Mouse (Mus musculus): Measurements from ENCODE around the gene Dock9. TPM values are rescaled to one million over a fixed set of nuclear protein-coding genes. Genes with fewer than 3 reads are reported as not detected.
A peak's percentile ranks its signal among the peaks of the same experiment; 100 is the strongest.

Gene Dock9
- 8.5 and 12.6 TPM in 2 replicates for polyA plus RNA-seq (2014; fragmentation: Nextera tagmentation; extraction: Ambion mirVana)

DNA sequence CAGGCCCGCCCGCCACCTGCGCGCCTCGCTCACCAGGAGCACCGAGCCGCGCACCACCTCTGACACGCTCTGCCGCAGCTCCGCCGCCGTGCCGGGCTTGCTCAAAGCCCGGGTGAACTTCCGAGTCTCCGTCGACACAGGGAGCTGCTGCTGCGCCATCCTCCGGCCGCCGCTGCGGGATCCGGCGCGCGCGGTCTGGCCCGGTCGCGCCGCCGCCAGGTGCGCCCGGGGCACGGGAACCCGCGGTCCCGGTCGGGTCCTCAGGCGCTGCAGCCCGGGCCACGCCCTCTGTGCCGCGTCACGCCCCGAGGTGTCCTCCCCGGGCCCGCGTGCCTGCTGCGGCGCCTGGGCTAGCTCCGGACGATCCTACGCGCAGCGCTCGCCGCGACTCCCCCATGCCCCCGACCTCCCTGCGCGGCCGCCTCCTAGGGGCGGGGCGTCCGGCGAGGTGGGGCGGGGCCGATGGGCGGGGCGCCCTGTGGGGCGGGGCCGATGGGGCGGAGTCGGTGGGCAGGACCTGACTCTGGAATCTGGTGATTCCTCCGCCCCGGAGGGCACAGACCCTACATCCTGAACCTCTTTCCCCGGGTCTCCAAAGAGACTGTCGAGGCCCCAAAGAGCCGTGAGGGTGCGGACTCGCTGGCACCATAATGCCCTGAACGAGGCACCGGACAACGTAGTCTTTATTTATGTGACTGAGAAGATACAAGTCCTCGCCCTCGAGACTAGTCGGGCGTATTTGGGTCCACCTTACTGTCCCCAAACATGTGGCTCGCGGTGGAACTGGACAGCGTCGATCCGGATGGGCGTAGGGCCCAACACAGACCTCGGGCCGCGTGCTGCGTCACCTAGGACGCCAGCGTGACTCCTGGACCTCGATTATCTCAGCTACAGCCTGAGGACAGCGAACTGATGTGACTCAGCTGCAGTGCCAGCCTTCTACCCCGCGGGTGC, at the start of gene Dock9:
Dock9 (minus strand) TSS at position 381 of the 954 bp plus-strand sequence.
- no peaks in the 10 kb centered on the region for H3K9me3 ChIP-seq (replicated peaks; ENCODE audit: control insufficient read depth, low read length)
- H3K36me3 ChIP-seq (ENCODE audit: control insufficient read depth, insufficient read depth, low read length), result no peaks in the 10 kb centered on the region
- peak; percentile 75 for DNase-seq (ENCODE audit: low spot score)
- WGBS, result under 1% methylated on average over 96 of the region's 106 CpGs
- H3K4me3 ChIP-seq (ENCODE audit: low read depth, low read length), result peak within 1 kb of the TSS; percentile 67
- H3K27ac ChIP-seq (ENCODE audit: low read depth, low read length), result peak within 1 kb of the TSS; percentile 44; the same call in 1 of the 2 replicates
- H3K4me2 ChIP-seq (ENCODE audit: low read length), result peak within 1 kb of the TSS; percentile 94
- peak within 1 kb of the TSS; percentile 69 for H3K9ac ChIP-seq (ENCODE audit: low read length)
- H3K27me3 ChIP-seq (replicated peaks; ENCODE audit: control insufficient read depth, insufficient read depth, low read length), result peaks cover 14% of the 10 kb centered on the region
- ATAC-seq, result peak; percentile 87
- no peaks in the 10 kb centered on the region for H3K4me1 ChIP-seq (ENCODE audit: control insufficient read depth, insufficient read depth, low read length)

DNA sequence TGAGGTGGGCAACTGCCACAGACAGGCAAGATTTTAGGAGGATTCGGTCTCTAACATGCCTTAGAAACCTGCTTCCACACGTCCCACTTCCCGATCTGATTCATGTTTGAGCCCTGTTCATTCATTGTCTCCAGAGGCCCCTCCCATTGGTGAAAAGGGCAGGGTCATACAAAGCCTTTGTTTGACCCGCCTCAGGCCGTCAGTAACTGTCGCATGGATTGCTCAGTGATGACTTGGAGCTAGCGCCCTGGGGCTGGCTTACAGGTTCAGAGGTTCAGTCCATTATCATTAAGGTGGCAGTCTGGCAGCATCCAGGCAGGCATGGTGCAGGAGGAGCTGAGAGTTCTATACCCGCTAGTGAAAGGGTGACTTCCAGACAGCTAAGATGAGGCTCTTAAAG, 46.8 kb upstream of the Dock9 start:
- no peak overlapping the region for H3K4me2 ChIP-seq (ENCODE audit: low read length)
- H3K27me3 ChIP-seq (replicated peaks; ENCODE audit: control insufficient read depth, insufficient read depth, low read length), result no peaks in the 10 kb centered on the region
- H3K27ac ChIP-seq (ENCODE audit: low read depth, low read length), result no peak overlapping the region
- ATAC-seq, result no peak
- no peaks in the 10 kb centered on the region for H3K9me3 ChIP-seq (replicated peaks; ENCODE audit: control insufficient read depth, low read length)
- WGBS, result 64% methylated on average over 8 of the region's 8 CpGs
- H3K36me3 ChIP-seq (ENCODE audit: control insufficient read depth, insufficient read depth, low read length), result no peaks in the 10 kb centered on the region
- H3K9ac ChIP-seq (ENCODE audit: low read length), result no peak overlapping the region
- no peaks in the 10 kb centered on the region for H3K4me1 ChIP-seq (ENCODE audit: control insufficient read depth, insufficient read depth, low read length)
- no peak overlapping the region for H3K4me3 ChIP-seq (ENCODE audit: low read depth, low read length)
- DNase-seq (ENCODE audit: low spot score), result no peak

DNA sequence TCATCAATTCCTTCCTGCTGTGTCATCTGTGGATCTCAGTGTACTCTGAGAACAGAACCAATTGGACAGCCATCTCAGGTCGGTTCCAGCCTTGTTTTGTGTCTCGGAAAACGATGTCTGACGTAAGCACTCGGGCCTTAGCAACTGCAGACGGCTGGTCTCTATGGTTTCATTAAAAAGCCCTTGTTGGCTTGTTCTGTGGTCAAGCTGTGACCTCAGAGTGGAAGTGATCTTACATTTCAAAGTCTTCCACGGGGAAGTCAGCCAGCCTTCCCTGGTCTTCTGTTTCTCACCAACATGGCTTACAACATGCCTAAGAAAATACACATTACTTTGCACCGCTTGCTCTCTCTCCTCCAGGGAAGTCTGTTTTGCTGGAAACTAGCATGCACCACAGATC, 42.6 kb upstream of the Dock9 start:
- H3K27me3 ChIP-seq (replicated peaks; ENCODE audit: control insufficient read depth, insufficient read depth, low read length), result no peaks in the 10 kb centered on the region

DNA sequence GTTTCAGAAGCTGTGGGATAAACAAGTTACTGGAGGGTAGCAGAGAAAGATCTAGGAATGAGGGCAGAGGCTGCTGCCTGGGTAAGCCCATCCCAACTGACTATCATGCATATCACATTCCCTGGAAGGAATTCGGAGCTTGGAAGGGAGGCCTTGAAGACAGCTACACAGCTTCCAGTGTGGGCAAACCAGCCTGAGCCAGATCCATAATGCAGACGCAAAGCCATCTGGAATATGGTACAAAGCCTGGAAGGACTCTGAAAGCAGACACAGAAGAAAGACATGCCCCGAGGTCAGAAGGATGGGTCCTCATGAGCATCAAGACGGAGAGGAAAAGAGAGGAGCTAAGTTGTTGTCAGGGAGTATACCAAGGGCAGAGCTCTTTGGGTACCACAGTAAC, 40.5 kb upstream of the Dock9 start:
- Histone ChIP-seq H3K4me1 (ENCODE audit: control insufficient read depth, insufficient read depth, low read length) (no peaks in the 10 kb centered on the region), H3K4me2 (ENCODE audit: low read length) (no peak overlapping the region), H3K9me3 (replicated peaks; ENCODE audit: control insufficient read depth, low read length) (peaks cover 9% of the 10 kb centered on the region; the same call in 1 of the 2 replicates), H3K36me3 (ENCODE audit: control insufficient read depth, insufficient read depth, low read length) (no peaks in the 10 kb centered on the region), H3K27me3 (replicated peaks; ENCODE audit: control insufficient read depth, insufficient read depth, low read length) (no peaks in the 10 kb centered on the region), H3K9ac (ENCODE audit: low read length) (no peak overlapping the region), H3K27ac (ENCODE audit: low read depth, low read length) (no peak overlapping the region), H3K4me3 (ENCODE audit: low read depth, low read length) (no peak overlapping the region)
- no peak for DNase-seq (ENCODE audit: low spot score)
- WGBS, result 94% methylated on average over 4 of the region's 4 CpGs
- ATAC-seq, result no peak

More for the DNA sequence above, 42.6 kb upstream of the Dock9 start:
- H3K9ac ChIP-seq (ENCODE audit: low read length), result no peak overlapping the region
- H3K4me2 ChIP-seq (ENCODE audit: low read length), result no peak overlapping the region
- no peak for ATAC-seq
- H3K9me3 ChIP-seq (replicated peaks; ENCODE audit: control insufficient read depth, low read length), result peaks cover 9% of the 10 kb centered on the region; the same call in 1 of the 2 replicates
- no peak for DNase-seq (ENCODE audit: low spot score)
- H3K36me3 ChIP-seq (ENCODE audit: control insufficient read depth, insufficient read depth, low read length), result no peaks in the 10 kb centered on the region
- no peaks in the 10 kb centered on the region for H3K4me1 ChIP-seq (ENCODE audit: control insufficient read depth, insufficient read depth, low read length)
- WGBS, result 89% methylated on average over 8 of the region's 8 CpGs
- H3K4me3 ChIP-seq (ENCODE audit: low read depth, low read length), result no peak overlapping the region
- no peak overlapping the region for H3K27ac ChIP-seq (ENCODE audit: low read depth, low read length)

DNA sequence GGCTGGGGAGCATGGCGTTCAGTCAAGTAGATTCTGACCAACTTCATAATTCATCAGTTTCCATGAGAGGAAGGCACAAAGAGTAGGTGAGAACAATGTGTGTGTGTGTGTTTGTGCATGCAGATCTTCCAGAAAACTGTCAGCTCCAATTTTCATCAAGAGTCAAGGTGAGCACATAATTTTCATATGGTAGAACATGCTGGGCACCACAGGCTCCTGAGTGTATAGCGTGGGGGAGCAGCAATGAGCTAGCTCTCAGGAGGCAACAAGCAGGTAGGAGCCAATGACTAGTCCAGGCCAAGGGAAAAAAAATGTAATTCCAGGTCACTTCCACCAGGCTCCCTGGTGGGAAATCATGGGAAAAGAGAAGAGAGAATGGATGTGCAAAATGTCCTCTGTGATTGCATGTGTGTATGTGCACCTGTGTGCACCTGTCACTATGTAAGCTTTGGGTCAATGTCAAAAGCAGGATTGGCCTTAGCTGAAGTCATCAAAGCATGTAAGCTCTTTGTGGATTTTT, 35.4 kb upstream of the Dock9 start:
- no peaks in the 10 kb centered on the region for H3K4me1 ChIP-seq (ENCODE audit: control insufficient read depth, insufficient read depth, low read length)
- no peak overlapping the region for H3K27ac ChIP-seq (ENCODE audit: low read depth, low read length)
- no peak overlapping the region for H3K4me3 ChIP-seq (ENCODE audit: low read depth, low read length)
- no peak for DNase-seq (ENCODE audit: low spot score)
- WGBS, result 96% methylated on average over 2 of the region's 2 CpGs
- H3K27me3 ChIP-seq (replicated peaks; ENCODE audit: control insufficient read depth, insufficient read depth, low read length), result no peaks in the 10 kb centered on the region
- H3K36me3 ChIP-seq (ENCODE audit: control insufficient read depth, insufficient read depth, low read length), result no peaks in the 10 kb centered on the region
- no peak for ATAC-seq
- H3K9me3 ChIP-seq (replicated peaks; ENCODE audit: control insufficient read depth, low read length), result peaks cover 4% of the 10 kb centered on the region; the same call in 1 of the 2 replicates
- H3K4me2 ChIP-seq (ENCODE audit: low read length), result no peak overlapping the region
- no peak overlapping the region for H3K9ac ChIP-seq (ENCODE audit: low read length)

DNA sequence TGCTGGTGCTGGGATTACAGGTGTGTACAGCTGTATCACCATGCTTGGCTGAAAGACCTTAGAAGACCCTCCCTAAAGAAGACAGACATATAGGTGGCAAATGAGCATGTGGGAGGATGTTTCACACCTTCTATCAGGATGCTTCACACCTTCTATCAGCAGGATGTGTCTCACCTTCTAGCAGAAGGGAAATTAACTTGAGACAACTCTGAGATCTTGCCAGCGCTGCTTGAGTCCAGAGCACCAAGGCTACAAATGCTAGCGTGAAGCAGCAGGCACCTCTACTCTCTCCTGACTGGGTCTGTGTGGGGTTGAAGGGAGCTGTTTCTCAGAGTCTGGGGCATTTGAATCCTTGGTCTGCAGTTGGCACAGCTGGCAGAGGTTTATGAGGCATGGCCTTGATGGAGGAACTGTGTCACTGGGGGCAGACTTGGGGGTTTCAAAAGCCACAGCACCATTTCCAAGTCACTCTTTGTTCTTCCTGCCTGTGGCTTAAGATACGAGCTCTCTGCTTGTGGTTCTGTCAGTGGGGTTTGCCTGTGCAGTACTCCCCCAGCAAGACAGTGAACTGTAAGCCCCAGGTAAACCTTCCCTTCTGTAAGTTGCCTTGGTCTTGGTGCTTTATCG, 32.3 kb upstream of the Dock9 start:
- no peaks in the 10 kb centered on the region for H3K36me3 ChIP-seq (ENCODE audit: control insufficient read depth, insufficient read depth, low read length)
- ATAC-seq, result no peak
- 93% methylated on average over 4 of the region's 4 CpGs for WGBS
- H3K27ac ChIP-seq (ENCODE audit: low read depth, low read length), result no peak overlapping the region
- no peak for DNase-seq (ENCODE audit: low spot score)
- no peaks in the 10 kb centered on the region for H3K4me1 ChIP-seq (ENCODE audit: control insufficient read depth, insufficient read depth, low read length)
- H3K27me3 ChIP-seq (replicated peaks; ENCODE audit: control insufficient read depth, insufficient read depth, low read length), result no peaks in the 10 kb centered on the region
- H3K4me3 ChIP-seq (ENCODE audit: low read depth, low read length), result no peak overlapping the region
- no peak overlapping the region for H3K4me2 ChIP-seq (ENCODE audit: low read length)
- peaks cover 4% of the 10 kb centered on the region; the same call in 1 of the 2 replicates for H3K9me3 ChIP-seq (replicated peaks; ENCODE audit: control insufficient read depth, low read length)
- H3K9ac ChIP-seq (ENCODE audit: low read length), result no peak overlapping the region

DNA sequence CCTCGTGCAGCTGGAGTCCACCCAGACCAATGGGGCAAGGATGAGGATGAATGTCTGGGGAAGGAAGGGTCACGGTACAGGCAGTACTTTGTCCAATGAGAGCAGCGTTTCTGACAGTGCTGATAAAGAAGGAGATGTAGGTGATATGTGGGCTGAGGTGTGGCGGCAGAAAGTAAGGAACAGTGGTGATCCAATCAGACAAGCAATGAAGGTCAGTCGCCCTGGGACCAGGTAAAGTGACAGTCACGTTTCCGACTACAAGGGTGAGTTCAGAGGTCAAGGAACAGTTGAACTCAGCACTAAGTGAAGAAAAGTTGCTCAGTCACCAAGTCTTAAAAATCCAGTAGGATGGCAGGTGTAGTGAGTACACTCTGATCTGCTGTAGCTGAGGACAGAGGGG, 29.5 kb upstream of the Dock9 start:
- peaks cover 4% of the 10 kb centered on the region; the same call in 1 of the 2 replicates for H3K9me3 ChIP-seq (replicated peaks; ENCODE audit: control insufficient read depth, low read length)
- WGBS, result 87% methylated on average over 7 of the region's 7 CpGs
- no peaks in the 10 kb centered on the region for H3K27me3 ChIP-seq (replicated peaks; ENCODE audit: control insufficient read depth, insufficient read depth, low read length)
- no peak overlapping the region for H3K4me2 ChIP-seq (ENCODE audit: low read length)
- H3K4me1 ChIP-seq (ENCODE audit: control insufficient read depth, insufficient read depth, low read length), result no peaks in the 10 kb centered on the region
- no peak overlapping the region for H3K4me3 ChIP-seq (ENCODE audit: low read depth, low read length)
- H3K9ac ChIP-seq (ENCODE audit: low read length), result no peak overlapping the region
- no peak for ATAC-seq
- DNase-seq (ENCODE audit: low spot score), result no peak
- no peak overlapping the region for H3K27ac ChIP-seq (ENCODE audit: low read depth, low read length)
- H3K36me3 ChIP-seq (ENCODE audit: control insufficient read depth, insufficient read depth, low read length), result no peaks in the 10 kb centered on the region

DNA sequence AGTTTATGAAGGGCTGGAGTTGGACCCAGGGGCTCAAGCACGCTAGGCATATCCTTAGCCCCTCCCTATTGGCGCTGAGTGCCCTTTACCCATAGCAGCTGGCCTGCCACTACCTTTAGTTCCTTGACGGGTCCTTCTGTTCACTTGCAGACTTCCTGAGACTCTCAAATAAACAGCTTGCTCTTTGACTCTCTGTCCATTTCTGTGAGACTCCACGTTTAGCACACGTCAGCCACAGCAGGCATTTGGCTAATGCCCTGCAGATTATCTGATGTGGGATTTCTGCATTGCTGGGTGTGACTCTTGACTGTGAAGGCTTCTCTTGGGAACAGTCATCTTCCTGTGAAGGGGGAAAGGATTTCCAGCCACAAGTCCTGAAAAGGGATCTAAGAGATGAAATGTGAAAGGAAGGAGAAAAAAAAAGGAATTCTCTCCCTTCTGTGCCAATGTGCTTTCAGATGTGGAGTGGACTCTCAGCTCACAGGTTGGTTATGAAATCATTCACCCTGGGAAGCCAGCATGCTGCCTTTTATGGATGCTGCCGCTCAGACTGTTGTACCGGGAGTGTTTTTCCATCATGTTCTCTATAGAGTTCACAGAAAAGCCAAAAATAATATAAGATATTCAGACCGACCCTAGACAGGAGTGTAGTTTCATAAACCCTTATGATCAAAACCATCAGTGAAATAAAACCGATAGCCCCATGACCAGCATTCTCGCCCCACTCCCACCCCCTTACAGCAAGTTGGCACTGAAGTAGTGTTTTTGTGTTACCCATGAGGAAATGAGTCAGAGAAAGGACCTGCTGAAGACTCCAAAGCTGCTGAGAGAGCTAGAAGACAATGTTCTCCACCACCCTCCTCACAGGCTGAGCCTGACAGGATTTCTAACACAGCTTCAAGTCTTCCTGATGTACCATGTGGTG, 28.1 kb upstream of the Dock9 start:
- WGBS, result 82% methylated on average over 10 of the region's 10 CpGs
- no peak for DNase-seq (ENCODE audit: low spot score)
- Histone ChIP-seq H3K27me3 (replicated peaks; ENCODE audit: control insufficient read depth, insufficient read depth, low read length) (no peaks in the 10 kb centered on the region), H3K4me2 (ENCODE audit: low read length) (no peak overlapping the region), H3K27ac (ENCODE audit: low read depth, low read length) (no peak overlapping the region), H3K4me3 (ENCODE audit: low read depth, low read length) (no peak overlapping the region), H3K4me1 (ENCODE audit: control insufficient read depth, insufficient read depth, low read length) (no peaks in the 10 kb centered on the region), H3K9me3 (replicated peaks; ENCODE audit: control insufficient read depth, low read length) (peaks cover 4% of the 10 kb centered on the region; the same call in 1 of the 2 replicates), H3K9ac (ENCODE audit: low read length) (no peak overlapping the region), H3K36me3 (ENCODE audit: control insufficient read depth, insufficient read depth, low read length) (no peaks in the 10 kb centered on the region)
- no peak for ATAC-seq

Measured in forebrain, embryonic 14.5 days (tissue).